Mouse (Mus musculus) layer of hippocampus, postnatal 25 days (tissue): ENCODE results near the gene Hectd4. TPM values are rescaled to one million over a fixed set of nuclear protein-coding genes. Genes with fewer than 3 reads are reported as not detected.

ENCODE experiments used
- DNase-seq, 2 experiments: peaks; one replicate each; pipeline ENCODE4 v3.0.0; 2022; ENCODE audit warnings: mixed read lengths in 2 of 2, low spot score in 1 of 2; ENCODE audit errors: extremely low spot score in 1 of 2
- total RNA-seq, 2 experiments: library from RNA; stranded (reverse); gene quantifications; 2 replicates each; pipeline ENCODE4 v1.2.3; 2021

Hectd4 gene
- total RNA-seq, 2 experiments from 2014 or later, result 159 to 190 TPM

- no peak for DNase-seq
These were observed 9.2 kb downstream of the Hectd4 start for GRCm38 (mm10) chr5:121229182-121229581.

- no peak for DNase-seq
These were observed 10.8 kb downstream of the Hectd4 start for GRCm38 (mm10) chr5:121230811-121231210.

- no peak for DNase-seq
These were observed 12.8 kb downstream of the Hectd4 start for GRCm38 (mm10) chr5:121232789-121233188.

DNA sequence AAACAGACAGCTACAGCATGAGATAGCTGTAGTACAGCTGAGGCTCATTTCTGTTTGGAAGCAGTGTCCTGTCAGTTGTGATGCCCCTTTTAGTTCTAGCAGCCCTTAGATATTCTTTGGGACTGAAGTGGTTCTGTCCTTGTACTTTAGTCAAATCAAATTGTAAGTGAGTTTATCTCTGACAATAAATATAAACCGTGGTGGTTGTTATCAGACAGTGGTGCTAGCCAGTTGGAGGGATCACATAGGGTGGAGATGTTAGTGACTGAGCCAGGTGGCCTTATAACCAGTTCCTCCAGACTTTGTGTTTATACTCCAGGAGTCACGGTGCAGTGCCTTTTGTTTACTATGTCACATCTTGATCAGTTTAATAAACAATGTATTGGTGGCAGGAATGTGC is 13.7 kb downstream of the Hectd4 start:
- DNase-seq, result no peak

DNA sequence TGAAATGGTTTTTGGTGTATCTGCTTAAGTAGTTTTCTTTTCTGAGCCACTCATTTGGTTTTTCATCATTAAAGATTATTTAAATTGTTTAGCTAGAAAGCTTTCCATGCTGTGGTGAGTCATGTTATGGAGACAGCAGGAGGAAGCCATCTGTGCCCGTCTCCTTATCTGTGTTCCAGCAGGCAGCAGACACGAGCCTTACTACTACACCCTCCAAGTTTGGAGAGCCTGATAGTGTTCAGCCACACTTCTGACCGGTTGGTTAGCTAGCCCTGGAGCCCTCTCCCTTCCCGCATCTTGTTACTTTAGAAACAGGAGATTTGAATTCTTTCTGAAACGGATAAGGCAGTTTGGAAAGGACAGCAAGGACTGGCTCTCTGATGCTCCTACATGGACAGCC is 16.2 kb downstream of the Hectd4 start:
- DNase-seq, result no peak

GRCm38 (mm10) chr5:121238208-121238607 is 18.2 kb downstream of the Hectd4 start:
- DNase-seq, result no peak

- peak in 1 of 2 experiments; percentile 51 for DNase-seq
These were observed 19.8 kb downstream of the Hectd4 start for GRCm38 (mm10) chr5:121239846-121240245.

GRCm38 (mm10) chr5:121241182-121241581 is 21.2 kb downstream of the Hectd4 start:
- DNase-seq, result no peak

DNA sequence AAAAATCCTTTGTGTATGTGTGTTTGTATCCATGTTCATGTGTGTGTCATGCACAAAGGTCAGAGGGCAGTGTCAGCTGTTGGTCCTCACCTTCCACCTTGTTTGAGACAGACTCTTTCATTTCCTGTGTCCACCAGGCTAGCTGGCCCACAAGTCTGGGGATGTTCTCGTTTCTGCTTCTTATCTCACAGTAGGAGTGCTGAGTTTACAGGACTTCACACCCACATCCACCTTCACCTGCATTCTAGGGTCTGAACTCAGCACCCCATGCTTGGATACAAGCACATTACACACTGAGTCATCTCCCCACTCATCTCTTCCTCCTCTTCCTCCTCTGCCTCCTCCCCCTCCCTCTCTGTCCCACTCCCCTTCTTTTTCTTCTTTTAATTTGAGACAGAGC is 22.2 kb downstream of the Hectd4 start:
- no peak for DNase-seq

DNA sequence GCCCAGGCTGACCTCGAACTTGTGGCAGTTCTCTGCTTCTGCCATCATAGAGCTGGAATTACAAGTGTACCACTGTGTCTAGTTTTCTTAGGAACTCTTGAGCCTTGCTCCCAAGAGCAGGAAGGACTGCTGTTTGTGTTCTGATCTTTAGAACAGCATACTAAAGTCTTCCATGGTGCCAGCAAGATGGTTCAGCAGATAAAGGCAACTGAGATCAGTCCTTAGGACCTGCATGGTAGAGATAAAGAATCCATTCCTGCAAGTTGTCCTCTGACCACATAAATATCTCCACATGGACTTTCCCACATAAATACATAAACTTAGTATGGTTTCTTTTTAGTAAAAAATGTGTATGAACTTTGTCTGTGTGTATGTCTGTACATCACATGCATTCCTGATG is 22.7 kb downstream of the Hectd4 start:
- DNase-seq, result no peak

GRCm38 (mm10) chr5:121243676-121244364 is 23.8 kb downstream of the Hectd4 start:
- DNase-seq, result no peak

- no peak for DNase-seq
These were observed 24.3 kb downstream of the Hectd4 start for GRCm38 (mm10) chr5:121244365-121244731.

GRCm38 (mm10) chr5:121245201-121245600 is 25.2 kb downstream of the Hectd4 start:
- DNase-seq, result no peak

DNA sequence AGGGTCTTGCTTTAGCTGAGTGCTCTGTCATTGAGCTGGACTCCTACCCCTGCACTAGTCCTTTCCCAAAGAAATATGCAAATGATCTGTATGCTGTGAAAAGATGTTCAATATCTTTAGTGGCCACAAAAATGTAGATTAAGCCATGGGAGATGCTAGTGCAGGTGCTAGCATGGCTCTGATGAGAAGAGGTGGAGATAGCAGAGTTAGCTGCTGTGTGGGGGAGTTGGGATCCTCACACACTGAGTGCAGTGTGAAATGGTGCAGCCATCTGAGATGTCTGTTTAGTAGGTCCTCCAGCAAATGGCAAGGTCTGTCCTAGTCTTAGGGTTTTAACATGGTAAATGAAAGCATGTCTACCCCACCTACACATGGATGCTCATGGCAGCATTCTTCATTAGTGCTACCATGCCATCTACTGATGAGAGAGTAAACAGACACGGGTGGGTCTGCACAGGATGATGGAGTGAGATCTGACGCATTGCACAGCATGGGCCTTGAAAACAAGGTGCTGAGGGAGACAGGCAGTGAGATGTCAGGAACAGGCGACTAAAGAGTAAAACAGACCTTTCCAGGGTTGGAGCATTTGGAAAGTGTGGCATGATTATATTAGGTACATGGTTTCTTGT is 28.9 kb downstream of the Hectd4 start:
- DNase-seq, result no peak

- DNase-seq, result no peak
These were observed 29.7 kb downstream of the Hectd4 start for GRCm38 (mm10) chr5:121249693-121250092.

DNA sequence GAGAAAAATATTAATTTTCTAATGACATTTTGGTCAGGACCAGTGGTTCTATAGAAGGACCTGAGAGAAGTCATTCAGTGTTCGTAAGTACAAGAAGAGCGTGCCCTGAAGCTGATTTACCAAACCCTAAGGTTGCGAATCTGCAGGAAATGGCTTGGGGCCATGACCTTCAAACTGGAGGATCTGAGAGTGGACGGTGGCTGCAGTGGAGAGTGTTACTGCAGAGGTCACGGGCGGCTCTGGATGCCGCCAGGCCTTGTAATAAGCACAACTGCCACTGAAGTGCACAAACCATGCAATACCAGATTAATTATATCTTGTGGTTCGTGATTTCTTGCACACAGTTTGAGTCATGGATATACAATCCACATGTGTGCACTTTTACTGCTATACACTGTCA is 31.8 kb downstream of the Hectd4 start:
- no peak for DNase-seq

DNA sequence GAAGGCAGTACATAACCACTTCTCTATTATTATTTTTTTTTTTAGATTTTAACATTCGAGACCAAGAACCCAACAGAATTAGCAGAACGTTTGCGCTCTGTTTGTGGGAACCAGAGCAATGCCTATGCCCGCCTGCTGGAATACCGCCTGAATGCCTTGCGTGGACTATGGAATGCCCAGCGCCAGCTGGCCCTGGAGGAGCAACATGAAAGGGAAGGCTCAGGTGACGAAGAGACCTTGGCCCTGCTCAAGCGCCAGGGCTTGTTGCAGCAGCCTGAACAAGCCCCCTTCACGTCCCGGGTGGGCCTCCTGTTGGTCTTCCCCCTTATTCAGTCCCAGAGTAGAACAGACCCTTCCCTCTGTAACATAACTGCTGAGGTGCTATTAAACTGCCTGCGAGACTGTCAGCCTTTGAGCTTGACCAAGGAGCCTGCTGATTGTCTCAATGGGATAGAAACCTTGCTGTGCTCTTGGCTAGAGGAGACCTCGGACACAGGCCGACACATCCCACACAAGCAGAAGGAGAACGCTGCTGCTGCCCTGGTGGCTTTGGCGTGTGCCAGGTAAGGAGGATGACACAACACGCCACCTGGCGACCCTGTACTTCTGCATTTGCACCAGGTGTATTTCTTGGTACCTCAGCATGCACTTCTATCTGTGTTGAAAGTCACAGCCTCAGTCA is 33.9 kb downstream of the Hectd4 start:
- no peak for DNase-seq

GRCm38 (mm10) chr5:121254977-121255376 is 35.0 kb downstream of the Hectd4 start:
- DNase-seq, result no peak

GRCm38 (mm10) chr5:121261806-121262205 is 41.8 kb downstream of the Hectd4 start:
- no peak for DNase-seq

DNA sequence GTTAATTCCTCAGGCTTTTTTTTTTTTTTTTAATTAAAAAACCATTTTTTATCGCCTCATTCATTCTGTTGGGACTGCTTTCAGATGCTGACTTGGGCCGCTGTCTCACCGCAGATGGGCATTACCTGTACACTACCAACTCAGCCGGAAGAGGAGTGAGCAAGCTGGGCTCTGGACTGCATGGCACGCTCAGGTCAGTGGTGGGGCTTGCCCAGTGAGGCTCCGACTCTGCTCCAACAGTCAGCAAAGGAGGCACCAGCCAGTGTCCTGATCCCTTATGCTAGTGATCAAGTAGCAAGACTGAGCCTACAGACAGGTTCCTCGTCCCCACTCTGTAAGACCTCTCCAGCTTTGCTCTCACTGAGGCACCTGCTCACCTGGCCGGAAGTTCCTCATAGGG is 42.4 kb downstream of the Hectd4 start:
- DNase-seq, result no peak

- no peak for DNase-seq
These were observed 44.6 kb downstream of the Hectd4 start for GRCm38 (mm10) chr5:121264593-121264992.
